ENCODE assay signal across 15 mouse cellular contexts in the genomic region with DNA sequence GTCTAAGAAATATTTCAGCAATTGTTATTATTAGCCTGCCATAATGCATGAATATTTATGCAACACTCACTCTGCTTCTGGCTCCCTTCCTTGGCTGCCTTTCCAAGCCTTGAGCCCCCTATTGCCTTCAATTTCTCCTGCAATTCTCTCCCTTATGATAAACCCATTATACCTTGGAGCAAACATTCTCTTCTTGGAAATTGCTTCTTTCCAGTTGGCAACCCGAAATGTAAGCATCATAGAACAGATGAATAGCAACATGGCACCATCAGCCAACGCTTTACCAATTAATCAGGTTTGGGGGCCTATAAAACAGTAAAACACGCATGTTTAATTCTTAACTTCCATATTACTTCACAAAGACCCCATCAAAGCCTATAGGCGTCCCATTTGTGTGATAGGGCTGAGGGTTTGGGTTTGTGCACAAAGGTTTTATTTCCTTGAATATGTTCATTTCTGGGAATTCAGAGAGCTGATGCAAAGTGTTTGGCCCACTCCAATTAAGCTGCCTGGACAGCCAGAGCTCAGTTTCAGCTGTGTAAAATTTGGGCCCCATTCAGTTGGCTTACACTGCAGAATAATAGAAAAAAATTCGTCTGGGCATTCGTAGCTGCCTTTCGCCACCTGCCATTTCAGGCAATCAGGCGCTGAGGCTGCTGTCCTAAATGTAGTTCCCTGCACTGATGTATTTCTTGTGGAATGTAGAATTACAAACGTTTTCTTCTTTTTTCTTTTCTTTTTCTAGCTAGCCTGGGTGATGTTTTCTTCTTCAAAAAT.
DNase-seq lines count a peak whose midpoint lies in the region; ATAC-seq lines count a peak whose summit lies in the region.
"Had no signal": no experiment of that assay in that cellular context is flagged by ENCODE, and none has a peak within 500 bp of the region (broad histone marks: within the 10 kb centered on the region; RNA-seq: fewer than 3 reads in every experiment).

No protein-coding gene starts in this region.

- peak overlapping the region; percentile 60 for H3K27ac ChIP-seq in forebrain, embryonic 15.5 days (replicated peaks)
- H3K27ac ChIP-seq in forebrain, embryonic 12.5 days, result no peak overlapping the region
- H3K27ac ChIP-seq: embryonic facial prominence, embryonic 12.5 days; hindbrain, embryonic 14.5 days; stomach, postnatal 0 days had no signal

- no peak overlapping the region for H3K9ac ChIP-seq in forebrain, embryonic 15.5 days (replicated peaks)
- H3K9ac ChIP-seq in forebrain, embryonic 12.5 days, result no peak overlapping the region
- H3K9ac ChIP-seq: embryonic facial prominence, embryonic 12.5 days; hindbrain, embryonic 14.5 days had no signal

- no peaks in the 10 kb centered on the region for H3K27me3 ChIP-seq in forebrain, embryonic 15.5 days
- H3K27me3 ChIP-seq in forebrain, embryonic 12.5 days, result no peaks in the 10 kb centered on the region
- H3K27me3 ChIP-seq: embryonic facial prominence, embryonic 12.5 days had no signal

- peak; percentile 63; the same call in 1 of the 2 replicates for ATAC-seq in forebrain, embryonic 15.5 days (replicated peaks)
- ATAC-seq in forebrain, embryonic 12.5 days (ENCODE audit: low FRiP score), result no peak
- ATAC-seq: intestine, postnatal 0 days had no signal

- H3K9me3 ChIP-seq in forebrain, embryonic 15.5 days, result no peaks in the 10 kb centered on the region
- no peaks in the 10 kb centered on the region for H3K9me3 ChIP-seq in forebrain, embryonic 12.5 days
- H3K9me3 ChIP-seq: embryonic facial prominence, embryonic 12.5 days had no signal

- H3K4me3 ChIP-seq in forebrain, embryonic 15.5 days, result no peak overlapping the region
- H3K4me3 ChIP-seq in forebrain, embryonic 12.5 days (replicated peaks), result no peak overlapping the region
- H3K4me3 ChIP-seq: embryonic facial prominence, embryonic 12.5 days had no signal

- 46% methylated on average over 9 of the region's 9 CpGs for WGBS in forebrain, embryonic 15.5 days
- WGBS in forebrain, embryonic 12.5 days, result 79% methylated on average over 9 of the region's 9 CpGs

- no peak overlapping the region for H3K4me2 ChIP-seq in forebrain, embryonic 15.5 days (replicated peaks)
- no peak overlapping the region for H3K4me2 ChIP-seq in forebrain, embryonic 12.5 days
- H3K4me2 ChIP-seq: embryonic facial prominence, embryonic 12.5 days; hindbrain, embryonic 14.5 days had no signal

- H3K4me1 ChIP-seq in forebrain, embryonic 15.5 days, result peaks cover 12% of the 10 kb centered on the region
- H3K4me1 ChIP-seq in forebrain, embryonic 12.5 days, result no peaks in the 10 kb centered on the region

- DNase-seq in layer of hippocampus, adult 18-20 months (ENCODE audit: low spot score in 2 of 2), result peak; percentile 22 to 31
- no peak for DNase-seq in layer of hippocampus, postnatal 25 days (ENCODE audit: extremely low spot score in 1 of 2, low spot score in 1 of 2)
- DNase-seq in cerebellum, adult 18-20 months, result peak; percentile 33 to 45
- peak; percentile 33 to 49 for DNase-seq in cerebellum, postnatal 25 days
- DNase-seq in liver, result no peak
- DNase-seq: adrenal gland, adult 2 months; lung, adult 18-20 months; right cerebral cortex, postnatal 14 days; thymus, postnatal 4 days had no signal

- H3K36me3 ChIP-seq in forebrain, embryonic 15.5 days, result no peaks in the 10 kb centered on the region
- H3K36me3 ChIP-seq in forebrain, embryonic 12.5 days (replicated peaks), result no peaks in the 10 kb centered on the region
- H3K36me3 ChIP-seq: embryonic facial prominence, embryonic 12.5 days had no signal

Comparison
In these comparisons a context has a peak if more than half of its experiments do, and no peak if none do; other contexts are left out.
1. DNase-seq: peak in layer of hippocampus, adult 18-20 months (2 of 2), cerebellum, adult 18-20 months (2 of 2) and cerebellum, postnatal 25 days (2 of 2); none in layer of hippocampus, postnatal 25 days (0 of 2) and liver (single experiment).